Mouse (Mus musculus) G1E (cell line): ENCODE results near the gene Lrrk2.

Experiments used
- CTCF ChIP-seq: IDR thresholded peaks from 2 replicates; pipeline ENCODE4 v1.5.1; 2012; ENCODE audit warnings: low read depth, low read length, inconsistent platforms, mixed read lengths
- GATA1 ChIP-seq: IDR thresholded peaks from 2 replicates; pipeline ENCODE4 v1.6.1; 2012; ENCODE audit warnings: borderline replicate concordance, low read length, inconsistent platforms, mixed read lengths
- POLR2AphosphoS5 ChIP-seq: IDR thresholded peaks from 2 replicates; pipeline ENCODE4 v1.6.1; 2012; ENCODE audit warnings: low read depth, low read length, inconsistent platforms; ENCODE audit not compliant: insufficient replicate concordance
- TAL1 ChIP-seq: conservative IDR thresholded peaks from 2 replicates; pipeline ENCODE4 v1.6.1; 2012; ENCODE audit warnings: low read depth, low read length, inconsistent platforms, mixed read lengths

DNA sequence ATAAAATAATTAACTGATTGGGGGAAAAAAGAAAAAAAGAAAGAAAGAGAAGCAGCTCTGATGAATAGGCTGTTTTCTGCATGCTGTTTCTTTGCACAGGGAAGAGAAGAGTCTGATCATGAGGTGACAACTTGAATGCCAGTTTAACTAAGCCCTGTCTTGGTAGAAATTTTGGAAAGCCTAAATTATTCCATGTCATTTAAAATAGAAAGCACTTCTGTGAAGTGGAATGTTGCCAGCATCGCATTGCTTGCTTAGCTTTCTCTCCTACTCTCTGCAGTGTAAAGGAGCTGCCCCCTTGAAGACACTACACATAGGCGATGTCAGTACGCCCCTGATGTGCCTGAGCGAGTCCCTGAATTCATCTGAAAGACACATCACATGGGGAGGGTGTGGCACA, 133.5 kb downstream of the Lrrk2 start:
- no peak for TF ChIP-seq CTCF
- TF ChIP-seq TAL1: no peak
- TF ChIP-seq POLR2AphosphoS5: no peak
- no peak for TF ChIP-seq GATA1
